Mouse (Mus musculus) layer of hippocampus, adult 9-11 months (tissue): Measurements from ENCODE around the gene Sbno2.

Experiments
- DNase-seq: peaks from one replicate; pipeline ENCODE4 v3.0.0; 2022

The Sbno2 gene

GRCm38 (mm10) chr10:80087483-80087882 lies 17.9 kb downstream of the Sbno2 start:
- DNase-seq = no peak

GRCm38 (mm10) chr10:80086847-80087246 lies 18.5 kb downstream of the Sbno2 start:
- DNase-seq = peak; percentile 58

DNA sequence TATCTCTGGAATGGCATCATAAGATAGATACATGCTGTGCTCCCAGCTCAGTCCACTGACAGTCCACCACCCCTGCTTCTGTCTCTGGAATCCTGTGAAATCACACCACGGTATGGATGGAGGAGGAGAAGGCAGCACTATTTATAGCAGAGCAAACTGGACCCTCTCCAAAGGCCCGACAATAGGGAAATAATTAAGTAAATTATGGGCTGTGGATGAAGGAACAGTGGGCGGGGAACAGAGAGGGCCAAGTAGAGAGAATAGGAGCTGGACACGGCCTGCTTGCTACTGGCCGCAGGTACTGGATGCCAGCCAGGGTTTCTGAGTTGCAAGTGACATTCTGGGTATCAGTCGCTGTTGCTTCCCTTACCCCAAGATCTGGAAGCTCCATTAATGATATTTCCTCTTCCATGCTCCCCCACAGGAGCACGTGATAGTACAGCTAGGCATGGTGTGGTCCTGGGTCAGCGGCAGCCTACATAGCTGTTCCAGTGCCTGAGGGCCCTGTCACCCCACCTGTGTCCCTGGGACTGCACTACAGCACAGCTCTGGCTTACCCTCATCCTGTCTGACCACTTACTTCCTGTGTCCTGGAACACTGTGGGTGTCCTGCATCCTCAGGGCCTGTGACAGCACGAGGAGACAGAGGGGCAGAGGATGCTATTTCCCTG lies 20.4 kb downstream of the Sbno2 start:
- DNase-seq = peak; percentile 38

DNA sequence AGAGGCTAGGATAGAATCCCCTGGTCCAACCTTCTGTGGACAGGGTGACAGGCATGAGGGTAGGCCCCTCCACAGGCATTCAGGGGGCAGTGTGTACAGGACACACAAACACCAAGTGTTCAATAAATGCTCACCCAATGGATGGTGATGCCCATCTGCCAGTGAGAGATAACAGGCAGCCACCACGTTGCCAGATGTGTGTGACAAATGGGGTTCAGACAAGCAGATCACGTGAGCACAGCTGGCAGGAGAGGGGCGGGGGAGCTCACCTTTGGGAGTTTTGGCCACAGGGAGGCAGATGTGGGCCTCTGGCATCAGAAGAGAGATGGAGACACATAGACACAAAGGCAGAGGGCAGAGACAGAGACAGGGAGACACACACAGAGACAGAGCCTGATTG lies 24.3 kb downstream of the Sbno2 start:
- DNase-seq = no peak

DNA sequence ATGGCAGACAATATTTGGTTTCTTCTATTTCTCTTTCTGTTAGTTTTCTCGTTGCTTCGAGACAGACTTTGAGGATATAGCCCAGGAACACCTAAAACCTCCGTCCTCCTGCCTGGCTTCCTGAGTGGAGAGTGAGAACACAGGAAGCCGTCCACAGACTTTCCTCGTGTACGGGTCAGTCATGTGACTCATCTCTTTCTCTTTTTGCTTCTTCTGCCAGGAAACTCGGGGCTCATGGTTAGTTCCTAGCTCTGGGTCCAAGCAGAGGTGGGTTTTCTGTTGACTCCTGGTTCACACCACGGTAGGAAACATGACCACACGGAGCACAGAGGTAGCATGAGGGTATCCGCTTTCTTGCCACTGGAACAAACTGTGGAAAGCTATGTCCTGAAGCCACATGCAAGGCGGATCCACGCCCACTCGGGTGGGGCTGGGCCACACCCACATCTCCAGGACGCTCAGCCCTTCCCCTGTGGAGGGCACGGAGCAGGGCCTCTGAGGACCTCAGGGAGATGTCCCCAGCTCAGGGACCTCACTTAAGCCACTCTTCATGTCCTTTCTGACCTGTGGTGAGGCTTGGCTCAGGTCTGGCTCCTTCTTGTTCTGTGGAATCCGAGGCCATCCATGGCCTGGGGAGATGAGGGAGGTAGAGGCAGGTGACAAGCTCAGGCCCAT lies 24.8 kb downstream of the Sbno2 start:
- DNase-seq = no peak

DNA sequence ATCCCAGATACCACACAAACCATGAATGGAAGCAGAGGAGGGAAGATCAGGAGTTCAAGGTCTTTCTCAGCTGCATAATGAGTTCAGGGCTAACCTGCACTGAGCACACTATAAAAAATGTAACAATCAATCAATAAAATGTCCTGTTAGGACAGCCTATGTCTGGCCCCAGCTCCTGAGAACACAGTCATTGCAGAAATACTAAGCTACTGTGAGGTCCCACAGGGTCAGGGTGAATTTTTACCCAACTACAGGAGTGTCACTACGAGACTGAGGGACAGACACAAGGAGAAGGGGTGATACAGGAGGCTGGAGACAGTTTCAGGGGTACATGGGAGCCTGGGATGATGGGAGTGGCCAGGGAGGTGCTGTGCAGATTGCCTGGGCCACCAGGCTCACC lies 27.0 kb downstream of the Sbno2 start:
- no peak for DNase-seq

- DNase-seq = no peak
These were observed 28.1 kb downstream of the Sbno2 start for GRCm38 (mm10) chr10:80077312-80077711.

DNA sequence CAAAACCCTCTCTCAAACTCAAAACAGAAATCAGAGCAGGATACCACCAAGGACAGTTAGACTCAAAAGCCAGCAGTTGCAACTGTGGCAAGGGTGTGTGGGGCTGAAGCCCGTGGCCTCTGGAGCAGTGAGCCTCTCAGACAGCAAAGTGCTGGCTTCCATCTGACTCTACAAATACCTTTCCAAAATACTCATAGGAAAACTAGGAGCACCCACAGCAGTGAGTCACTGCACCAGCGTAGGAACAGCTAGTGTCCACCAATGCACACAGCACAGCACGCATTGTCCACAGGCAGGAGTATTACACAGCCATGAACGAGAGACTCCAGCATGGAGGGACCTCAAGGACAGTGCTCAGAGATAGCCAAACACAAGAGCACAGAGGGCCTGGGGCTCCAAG lies 29.0 kb downstream of the Sbno2 start:
- no peak for DNase-seq

GRCm38 (mm10) chr10:80075924-80076323 lies 29.4 kb downstream of the Sbno2 start:
- no peak for DNase-seq

- DNase-seq = peak; percentile 88
These were observed 30.4 kb downstream of the Sbno2 start for GRCm38 (mm10) chr10:80074813-80075601.

DNA sequence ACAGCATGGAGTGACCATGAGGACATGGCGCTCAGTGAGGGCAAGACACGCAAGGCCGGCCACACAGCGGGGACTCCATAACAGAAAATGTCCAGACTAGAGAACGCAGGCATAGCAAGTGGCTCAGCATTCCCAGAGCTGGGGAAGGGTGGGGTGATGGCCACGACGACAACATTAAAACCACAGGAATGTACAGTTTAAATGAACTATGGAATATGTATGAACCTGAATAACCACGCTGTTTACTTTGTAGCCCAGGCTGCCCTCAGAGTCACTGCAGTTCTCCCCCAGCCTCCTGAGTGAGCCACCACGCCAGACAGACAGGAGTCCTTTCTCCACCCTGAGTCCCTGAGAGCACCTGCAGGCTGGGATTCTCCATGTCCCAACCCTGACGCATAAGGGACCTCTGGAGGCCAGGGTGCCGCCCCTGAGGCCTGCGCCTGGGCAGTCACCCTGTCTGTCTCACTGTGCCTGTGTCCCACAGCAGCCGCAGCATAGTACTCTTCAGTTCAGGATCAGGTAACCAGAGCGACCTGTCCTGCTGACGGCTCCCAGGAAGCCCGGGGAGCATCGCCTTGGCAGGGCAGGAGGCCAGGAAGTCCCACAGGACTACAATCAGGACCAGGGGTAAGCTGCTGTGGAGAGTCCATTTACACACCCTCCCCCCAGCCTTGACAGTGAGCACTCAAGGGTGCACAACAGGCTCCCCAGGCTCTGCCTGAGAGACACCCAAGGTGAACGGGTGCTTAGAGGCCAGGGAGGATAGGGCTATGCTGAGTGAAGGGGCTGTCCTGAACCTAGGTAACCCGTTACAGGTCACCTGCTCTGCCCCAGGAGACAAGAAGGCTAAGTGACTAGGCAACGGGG lies 32.5 kb downstream of the Sbno2 start:
- DNase-seq = no peak

GRCm38 (mm10) chr10:80071516-80071900 lies 33.9 kb downstream of the Sbno2 start:
- DNase-seq = no peak

GRCm38 (mm10) chr10:80070837-80071515 lies 34.4 kb downstream of the Sbno2 start:
- peak; percentile 90 for DNase-seq

- DNase-seq = no peak
These were observed 35.4 kb downstream of the Sbno2 start for GRCm38 (mm10) chr10:80069948-80070450.

GRCm38 (mm10) chr10:80069251-80069650 lies 36.1 kb downstream of the Sbno2 start:
- DNase-seq = no peak

- DNase-seq = no peak
These were observed 41.3 kb downstream of the Sbno2 start for GRCm38 (mm10) chr10:80063877-80064650.

- no peak for DNase-seq
These were observed 42.3 kb downstream of the Sbno2 start for GRCm38 (mm10) chr10:80063104-80063503.

- DNase-seq = no peak
These were observed 47.6 kb downstream of the Sbno2 start for GRCm38 (mm10) chr10:80057683-80058326.

DNA sequence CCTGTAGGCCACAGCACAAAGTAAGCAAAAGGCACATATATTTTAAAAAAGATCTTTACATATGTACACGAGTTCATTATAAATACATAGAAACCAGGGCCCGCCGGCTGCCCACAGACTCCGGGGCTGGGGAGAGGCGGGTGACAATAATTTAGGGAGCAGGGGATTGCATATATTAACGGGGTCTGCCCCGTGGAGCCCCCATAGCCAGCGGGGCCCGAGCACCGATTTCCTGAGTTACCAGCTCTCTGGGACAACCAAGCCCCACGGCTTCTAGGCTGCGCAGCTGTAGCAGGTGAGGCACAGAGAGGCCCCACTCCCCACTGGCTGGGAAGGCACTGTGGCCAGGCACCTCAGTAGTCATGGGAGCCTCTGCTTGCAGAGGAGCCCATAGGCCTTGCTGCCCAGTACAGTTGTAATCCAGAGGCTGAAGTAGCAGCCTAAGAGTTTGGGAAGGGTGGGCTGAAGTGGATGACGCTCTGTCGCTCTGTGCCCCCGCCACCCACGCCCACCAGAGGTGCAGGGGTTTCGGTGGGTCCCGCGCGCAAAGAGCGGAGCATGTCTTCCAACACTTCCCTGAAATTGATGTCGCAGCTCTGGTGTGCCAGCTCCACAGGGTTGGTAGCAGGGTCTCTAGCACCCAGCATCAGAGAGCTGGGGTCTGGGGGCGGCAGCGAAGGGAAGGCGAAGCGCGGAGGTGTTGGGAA lies 48.2 kb downstream of the Sbno2 start:
- DNase-seq = no peak

DNA sequence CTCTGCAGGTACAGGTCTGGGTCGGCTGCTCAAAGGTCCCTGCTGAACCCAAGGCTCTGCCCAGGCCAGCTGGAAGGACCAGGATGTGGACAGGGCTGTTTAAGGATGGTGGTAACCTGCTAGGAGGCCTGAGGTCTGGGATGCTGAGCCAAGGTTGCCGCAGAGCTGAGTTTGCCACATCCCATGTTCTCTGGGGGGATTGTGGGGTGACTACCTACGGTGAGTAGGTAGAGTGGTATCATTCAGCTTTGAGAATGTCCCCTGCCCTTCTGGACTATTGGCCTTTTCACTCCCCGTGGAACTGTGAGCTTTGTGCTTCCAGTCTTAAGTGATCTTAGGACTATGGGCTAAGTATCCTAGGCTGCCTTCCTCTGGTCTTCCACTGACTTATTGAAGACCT lies 48.9 kb downstream of the Sbno2 start:
- DNase-seq = no peak
